9 mouse cellular contexts compared by ENCODE assay signal in the genomic region with DNA sequence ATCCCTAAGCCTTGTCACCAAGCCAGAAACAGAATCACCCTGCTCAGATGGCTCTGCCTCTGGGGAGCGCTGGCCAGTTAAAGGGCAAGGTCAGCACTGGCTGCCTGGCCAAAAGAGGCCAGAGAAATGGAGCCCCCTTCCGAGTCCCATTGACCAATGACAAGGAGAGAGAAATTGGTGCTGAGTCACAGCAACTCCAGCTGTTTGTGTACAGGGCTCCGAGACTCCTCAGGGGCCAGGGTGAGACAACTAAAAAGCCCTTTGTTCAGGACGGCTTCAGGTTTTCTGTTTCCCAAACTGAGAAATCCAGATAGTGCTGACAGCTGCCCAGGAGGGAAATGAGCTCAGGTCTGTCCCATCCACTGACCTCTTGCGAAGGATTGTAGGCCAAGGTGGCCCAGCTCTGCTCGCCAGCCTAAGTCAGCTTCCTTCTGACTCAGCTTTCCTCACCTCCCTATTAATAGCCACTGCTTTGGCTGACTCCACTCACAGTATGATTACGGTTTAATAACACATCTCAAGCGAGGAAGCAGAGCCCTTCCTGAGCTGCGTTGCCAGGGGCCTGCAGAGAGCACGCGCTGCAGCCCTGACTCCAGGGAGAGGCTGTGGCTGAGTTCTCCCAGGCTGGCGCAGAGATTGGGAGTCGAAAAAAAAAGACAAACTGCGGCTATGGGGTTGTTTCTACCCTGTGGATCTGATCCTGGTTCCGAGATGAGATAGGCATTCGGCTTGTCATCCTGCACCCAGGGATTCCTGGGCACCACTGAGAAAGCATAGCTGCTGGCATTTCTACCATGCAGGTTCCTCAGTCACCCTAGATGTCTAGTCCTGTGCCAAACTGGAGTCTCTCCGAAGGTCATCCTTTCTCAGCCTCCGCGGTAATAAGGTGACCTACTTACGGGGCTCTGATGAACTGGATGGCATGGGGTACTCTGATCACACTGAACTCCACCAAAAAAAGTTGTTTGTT.
DNase-seq lines count a peak whose midpoint lies in the region; ATAC-seq lines count a peak whose summit lies in the region.
"Had no signal": no experiment of that assay in that cellular context is flagged by ENCODE, and none has a peak within 500 bp of the region (broad histone marks: within the 10 kb centered on the region; RNA-seq: fewer than 3 reads in every experiment).

No protein-coding gene starts in this region.

- peak overlapping the region; percentile 91 for H3K27ac ChIP-seq in heart, embryonic 12.5 days (ENCODE audit: poor library complexity, severe bottlenecking)
- H3K27ac ChIP-seq: liver, embryonic 14.5 days had no signal

- no peak overlapping the region for H3K4me3 ChIP-seq in heart, embryonic 12.5 days
- H3K4me3 ChIP-seq in megakaryocyte, embryonic 14.5 days (replicated peaks), result peak overlapping the region; percentile 81

- H3K9me3 ChIP-seq in heart, embryonic 12.5 days (replicated peaks), result no peaks in the 10 kb centered on the region
- no peaks in the 10 kb centered on the region for H3K9me3 ChIP-seq in megakaryocyte, embryonic 14.5 days

- WGBS in heart, embryonic 12.5 days, result 34% methylated on average over 20 of the region's 20 CpGs

- no peaks in the 10 kb centered on the region for H3K27me3 ChIP-seq in heart, embryonic 12.5 days (replicated peaks)
- peaks cover 28% of the 10 kb centered on the region for H3K27me3 ChIP-seq in megakaryocyte, embryonic 14.5 days (replicated peaks)

- ATAC-seq in heart, embryonic 12.5 days (ENCODE audit: insufficient number of reproducible peaks, low FRiP score), result peak; percentile 80

- H3K36me3 ChIP-seq in heart, embryonic 12.5 days, result no peaks in the 10 kb centered on the region
- no peaks in the 10 kb centered on the region for H3K36me3 ChIP-seq in megakaryocyte, embryonic 14.5 days (replicated peaks; ENCODE audit: low read length)

- peak overlapping the region; percentile 33 for H3K9ac ChIP-seq in heart, embryonic 12.5 days
- H3K9ac ChIP-seq: liver, embryonic 14.5 days had no signal

- H3K4me2 ChIP-seq in heart, embryonic 12.5 days, result peak overlapping the region; percentile 35

- peak; percentile 84 for DNase-seq in 3134 (ENCODE audit: extremely low read depth, insufficient read length, low spot score)
- DNase-seq in Muller cell, postnatal 12 days (ENCODE audit: inconsistent ontology term), result peak; percentile 48
- peak; percentile 61 to 69 for DNase-seq in cerebellum, postnatal 36 days
- DNase-seq in kidney, postnatal 14 days, result peak; percentile 33
- no peak for DNase-seq in c-Kit-positive CD71-positive TER-119-positive erythroid progenitor cells, embryonic 14.5 days (ENCODE audit: low spot score)
- no peak for DNase-seq in spleen, adult 18-20 months

- peaks cover 68% of the 10 kb centered on the region for H3K4me1 ChIP-seq in heart, embryonic 12.5 days (replicated peaks)
- H3K4me1 ChIP-seq in megakaryocyte, embryonic 14.5 days, result peaks cover 63% of the 10 kb centered on the region

Comparison
In these comparisons a context has a peak if more than half of its experiments do, and no peak if none do; other contexts are left out.
1. DNase-seq: peak in 3134 (single experiment), Muller cell, postnatal 12 days (single experiment), cerebellum, postnatal 36 days (2 of 2) and kidney, postnatal 14 days (single experiment); none in c-Kit-positive CD71-positive TER-119-positive erythroid progenitor cells, embryonic 14.5 days (single experiment) and spleen, adult 18-20 months (0 of 2).